Mouse (Mus musculus) heart, postnatal 0 days (tissue): Measurements from ENCODE around the gene Slc24a1.

Experiments
- CTCF ChIP-seq: IDR thresholded peaks from 2 replicates; pipeline ENCODE4 v1.5.1; 2016; ENCODE audit warnings: antibody characterized with exemption, control low read depth, low read depth
- EP300 ChIP-seq: IDR thresholded peaks from 2 replicates; pipeline ENCODE4 v1.6.1; 2016; ENCODE audit warnings: antibody characterized with exemption, low read depth

- TF ChIP-seq CTCF (no peak), EP300 (no peak)
Measured at GRCm38 (mm10) chr9:64937491-64937890, 13.9 kb downstream of the Slc24a1 start.
